Mouse (Mus musculus) forebrain, embryonic 13.5 days (tissue): ENCODE results near the gene Kcnab3. TPM values are rescaled to one million over a fixed set of nuclear protein-coding genes. Genes with fewer than 3 reads are reported as not detected.
A peak's percentile ranks its signal among the peaks of the same experiment; 100 is the strongest.

Experiments used
- ATAC-seq: fragments of 200-750 bp; cut with Nextera tagmentation; 2 replicates; pipeline ENCODE4 v1.8.0; 2017
- H3K27ac ChIP-seq: fragments of 300-500 bp; sonication (generic); 2 replicates; pipeline ENCODE4 v1.5.1; 2015; ENCODE audit warnings: inconsistent platforms, mild to moderate bottlenecking, moderate library complexity
- H3K27me3 ChIP-seq: fragments of 300-500 bp; sonication (generic); 2 replicates; pipeline ENCODE4 v1.6.1; 2015; ENCODE audit warnings: mild to moderate bottlenecking, inconsistent platforms
- H3K36me3 ChIP-seq: fragments of 300-500 bp; sonication (generic); 2 replicates; pipeline ENCODE4 v1.6.1; 2015; ENCODE audit warnings: mild to moderate bottlenecking, inconsistent platforms; ENCODE audit not compliant: poor library complexity, severe bottlenecking
- H3K4me1 ChIP-seq: fragments of 300-500 bp; sonication (generic); 2 replicates; pipeline ENCODE4 v1.6.1; 2015; ENCODE audit warnings: inconsistent platforms
- H3K4me2 ChIP-seq: fragments of 300-500 bp; sonication (generic); 2 replicates; pipeline ENCODE4 v1.6.1; 2015; ENCODE audit warnings: inconsistent platforms, mild to moderate bottlenecking, moderate library complexity
- H3K4me3 ChIP-seq: fragments of 300-500 bp; sonication (generic); 2 replicates; pipeline ENCODE4 v1.5.1; 2015; ENCODE audit warnings: mild to moderate bottlenecking, inconsistent platforms
- H3K9ac ChIP-seq: fragments of 300-500 bp; sonication (generic); 2 replicates; pipeline ENCODE4 v1.6.1; 2015; ENCODE audit warnings: mild to moderate bottlenecking, inconsistent platforms
- H3K9me3 ChIP-seq: fragments of 300-500 bp; sonication (generic); replicated peaks from 2 replicates; pipeline ENCODE4 v1.6.1; 2016; ENCODE audit warnings: inconsistent platforms
- WGBS: fragments of 180-500 bp; shearing (Covaris S2); methylation state at CpG from one replicate; pipeline ENCODE4 v1.1.7; 2015; 5-methylcytosine and 5-hydroxymethylcytosine counted together
- polyA plus RNA-seq: library from polyadenylated mRNA; unstranded; fragments of >200 nt; fragmentation: Nextera tagmentation; extraction: Ambion mirVana; gene quantifications from 2 replicates; pipeline ENCODE4 v1.2.1, GENCODE M21; 2015

The Kcnab3 gene
- polyA plus RNA-seq, 1 experiment from 2014 or later = 4.0 TPM

DNA sequence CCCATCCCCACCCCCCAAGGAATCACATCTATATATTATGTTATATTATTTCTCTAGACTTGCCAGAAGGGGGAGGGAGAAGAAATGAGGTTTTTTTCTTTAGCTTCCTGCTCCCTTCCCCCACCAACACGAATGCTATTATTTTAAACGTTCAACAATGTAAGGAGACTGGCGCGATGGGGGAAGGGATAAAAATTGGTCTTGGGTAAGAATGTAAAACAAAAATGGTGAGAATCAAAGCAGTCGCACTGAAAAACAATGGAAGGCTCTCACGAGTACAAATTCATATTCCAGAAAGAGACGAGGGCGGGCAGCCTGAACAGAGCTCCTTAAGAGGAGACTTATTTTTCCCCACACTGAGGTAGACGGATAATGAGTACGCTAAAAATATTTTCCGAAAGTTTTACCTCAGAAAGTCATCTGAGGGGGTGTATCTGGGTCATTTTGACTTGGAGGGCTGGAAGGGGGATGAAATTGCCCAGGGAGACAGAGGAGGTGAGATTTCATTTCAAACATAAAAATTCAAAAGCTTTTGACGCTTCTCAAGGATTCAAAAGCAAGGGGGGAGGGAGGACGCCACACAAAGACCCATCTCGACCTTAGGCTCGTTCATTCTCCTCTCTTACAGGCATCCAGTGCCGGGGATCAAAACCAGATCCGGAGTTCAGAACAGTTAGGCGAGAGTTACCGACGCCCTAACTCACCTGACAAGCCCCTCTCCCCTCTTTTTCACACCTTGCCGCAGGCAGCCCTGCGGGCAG lies 41.0 kb downstream of the Kcnab3 start:
- WGBS = 0% methylated on average over 22 of the region's 22 CpGs
- peak overlapping the region; percentile 90 for H3K4me3 ChIP-seq

DNA sequence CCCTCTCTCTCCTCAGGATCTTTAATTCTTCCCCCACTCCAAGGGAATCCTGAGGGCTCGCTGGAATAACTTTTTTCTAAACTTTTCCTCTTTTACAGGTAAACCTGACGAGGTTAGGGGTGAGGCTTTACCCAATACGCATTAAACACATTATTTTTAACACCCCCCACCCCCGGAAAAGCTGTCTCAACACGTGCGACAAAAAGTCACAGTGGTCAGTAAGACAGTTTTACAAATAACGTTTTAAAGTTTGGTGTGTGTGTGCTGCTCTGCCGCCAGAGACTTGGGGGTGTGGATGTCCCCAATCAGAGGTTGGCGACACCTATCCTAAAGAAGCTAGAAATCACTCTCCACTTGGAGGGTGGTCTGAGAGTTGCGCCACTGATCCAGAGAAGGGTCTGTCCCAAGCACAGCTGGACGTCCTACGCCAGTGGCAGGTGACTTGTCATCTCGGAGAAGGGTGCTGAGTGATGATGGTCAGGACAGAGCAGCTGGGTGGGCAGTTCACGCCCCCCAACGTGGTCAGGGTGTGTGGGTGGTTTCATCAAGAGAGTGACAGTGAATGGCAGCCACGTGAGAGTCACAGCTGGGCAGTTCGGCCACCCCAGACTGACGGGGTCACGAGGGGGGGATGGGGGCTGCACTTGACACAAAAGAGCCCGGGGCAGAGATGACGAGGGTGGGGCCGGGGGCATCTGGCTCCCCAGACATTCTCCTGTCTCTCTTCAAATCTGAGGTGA lies 41.7 kb downstream of the Kcnab3 start:
- H3K27me3 ChIP-seq = no peaks in the 10 kb centered on the region
- no peaks in the 10 kb centered on the region for H3K9me3 ChIP-seq
- H3K36me3 ChIP-seq = peaks cover 19% of the 10 kb centered on the region
- no peak for ATAC-seq
- peak overlapping the region; percentile 90 for H3K4me3 ChIP-seq
- peak overlapping the region; percentile 98 for H3K4me2 ChIP-seq
- peaks cover 75% of the 10 kb centered on the region for H3K4me1 ChIP-seq
- peak overlapping the region; percentile 100 for H3K9ac ChIP-seq
- 1% methylated on average over 22 of the region's 22 CpGs for WGBS
- peak overlapping the region; percentile 99 for H3K27ac ChIP-seq

More for the DNA sequence above, 41.0 kb downstream of the Kcnab3 start:
- Histone ChIP-seq H3K36me3 (peaks cover 25% of the 10 kb centered on the region), H3K4me2 (peak overlapping the region; percentile 98), H3K9me3 (no peaks in the 10 kb centered on the region), H3K27ac (peak overlapping the region; percentile 99), H3K4me1 (peaks cover 73% of the 10 kb centered on the region), H3K27me3 (no peaks in the 10 kb centered on the region), H3K9ac (peak overlapping the region; percentile 100)
- ATAC-seq = no peak; the same call in 1 of the 2 replicates

DNA sequence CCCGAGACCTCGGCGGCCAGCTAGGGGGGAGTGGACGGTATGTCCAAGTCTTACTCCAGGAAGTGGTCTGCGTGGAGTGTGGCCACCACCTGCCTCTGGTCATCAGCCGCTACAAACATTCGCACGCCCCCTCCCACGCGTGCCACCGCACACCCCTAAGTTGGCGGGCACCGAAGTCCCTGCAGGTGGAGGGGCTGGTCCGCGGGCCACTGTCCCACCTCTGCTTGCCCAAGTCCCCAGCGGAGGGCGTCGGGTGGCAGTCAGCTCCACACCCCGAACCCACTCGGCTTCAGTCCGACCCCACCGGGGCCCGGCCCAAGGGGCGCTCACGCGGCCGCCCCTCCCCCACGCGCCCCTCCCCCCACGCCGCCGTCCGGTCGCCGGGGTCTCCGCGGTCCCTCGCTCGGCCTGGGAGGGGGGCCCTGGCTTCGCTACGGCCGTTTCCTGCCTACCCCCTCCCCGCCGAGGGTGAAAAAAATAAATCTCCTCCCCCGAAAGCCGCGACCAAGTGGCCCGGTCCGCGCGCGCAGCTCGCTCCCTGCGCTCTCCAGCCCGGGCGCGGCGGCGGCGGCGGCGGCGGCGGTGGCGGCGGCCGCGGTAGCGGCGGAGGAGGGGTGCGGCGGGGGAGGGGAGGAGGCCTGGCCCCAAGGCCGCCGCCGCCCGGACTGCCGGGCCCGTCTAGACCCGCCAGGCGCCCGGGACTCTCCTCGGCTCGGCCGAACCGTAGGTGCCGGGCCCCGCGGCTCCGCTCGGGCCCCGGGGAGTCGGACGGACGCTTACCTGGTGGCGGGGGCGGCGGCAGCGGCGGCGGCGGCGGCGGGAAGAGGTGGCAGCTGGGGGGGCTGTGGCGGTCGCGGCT lies 42.5 kb downstream of the Kcnab3 start:
- no peak for ATAC-seq

DNA sequence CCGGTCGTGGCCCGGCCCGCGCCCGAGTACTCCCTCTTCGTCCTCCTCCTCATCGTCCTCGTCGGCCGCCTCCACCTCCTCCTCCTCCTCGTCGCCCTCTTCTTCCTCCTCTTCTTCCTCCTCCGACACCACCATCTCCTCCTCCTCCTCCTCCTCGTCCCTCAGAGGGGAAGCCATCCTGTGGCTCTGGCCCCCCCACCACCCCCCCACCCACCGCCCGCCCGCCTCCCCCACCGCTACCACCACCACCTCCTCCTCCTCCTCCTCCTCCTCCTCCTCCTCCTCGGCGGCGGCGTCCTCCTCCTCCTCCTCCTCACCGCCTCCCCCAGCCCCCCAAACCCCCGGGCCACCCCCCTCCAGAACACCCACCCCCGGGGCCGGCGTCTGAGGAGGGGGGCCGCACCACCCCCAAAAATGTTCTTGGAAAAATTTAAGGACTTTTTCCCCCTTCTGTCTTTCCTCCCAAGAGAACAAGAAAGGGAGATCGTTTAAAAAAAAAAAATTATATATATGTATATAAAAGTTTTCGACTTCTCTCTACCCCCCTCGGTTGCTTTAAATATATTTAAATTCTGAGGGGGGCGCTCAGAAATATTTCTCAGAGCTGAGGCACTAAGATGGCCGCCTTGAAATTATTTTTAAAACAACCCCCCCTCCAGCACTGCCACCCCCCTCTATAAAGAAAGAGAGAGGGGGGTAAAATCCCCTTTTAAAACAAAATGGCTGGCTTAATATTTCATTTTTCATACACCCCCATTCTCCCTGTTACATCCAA lies 43.3 kb downstream of the Kcnab3 start, which contains the start of gene Chd3:
Gene Chd3 (minus strand): TSS at position 192 of the 775 bp plus-strand sequence.
- peaks cover 69% of the 10 kb centered on the region for H3K4me1 ChIP-seq
- peak within 1 kb of the TSS; percentile 99 for H3K27ac ChIP-seq
- ATAC-seq = no peak
- peak within 1 kb of the TSS; percentile 98 for H3K4me2 ChIP-seq
- H3K9ac ChIP-seq = peak within 1 kb of the TSS; percentile 100
- no peaks in the 10 kb centered on the region for H3K9me3 ChIP-seq
- H3K4me3 ChIP-seq = peak within 1 kb of the TSS; percentile 90
- no peaks in the 10 kb centered on the region for H3K27me3 ChIP-seq
- H3K36me3 ChIP-seq = peaks cover 6% of the 10 kb centered on the region; the same call in 1 of the 2 replicates
- 2% methylated on average over 15 of the region's 34 CpGs for WGBS

More for the DNA sequence above, 42.5 kb downstream of the Kcnab3 start:
- Histone ChIP-seq H3K4me2 (peak overlapping the region; percentile 98), H3K36me3 (peaks cover 14% of the 10 kb centered on the region), H3K9ac (peak overlapping the region; percentile 100), H3K4me3 (peak overlapping the region; percentile 90), H3K4me1 (peaks cover 76% of the 10 kb centered on the region), H3K9me3 (no peaks in the 10 kb centered on the region), H3K27ac (peak overlapping the region; percentile 99), H3K27me3 (no peaks in the 10 kb centered on the region)
- WGBS = under 1% methylated on average over 46 of the region's 106 CpGs

DNA sequence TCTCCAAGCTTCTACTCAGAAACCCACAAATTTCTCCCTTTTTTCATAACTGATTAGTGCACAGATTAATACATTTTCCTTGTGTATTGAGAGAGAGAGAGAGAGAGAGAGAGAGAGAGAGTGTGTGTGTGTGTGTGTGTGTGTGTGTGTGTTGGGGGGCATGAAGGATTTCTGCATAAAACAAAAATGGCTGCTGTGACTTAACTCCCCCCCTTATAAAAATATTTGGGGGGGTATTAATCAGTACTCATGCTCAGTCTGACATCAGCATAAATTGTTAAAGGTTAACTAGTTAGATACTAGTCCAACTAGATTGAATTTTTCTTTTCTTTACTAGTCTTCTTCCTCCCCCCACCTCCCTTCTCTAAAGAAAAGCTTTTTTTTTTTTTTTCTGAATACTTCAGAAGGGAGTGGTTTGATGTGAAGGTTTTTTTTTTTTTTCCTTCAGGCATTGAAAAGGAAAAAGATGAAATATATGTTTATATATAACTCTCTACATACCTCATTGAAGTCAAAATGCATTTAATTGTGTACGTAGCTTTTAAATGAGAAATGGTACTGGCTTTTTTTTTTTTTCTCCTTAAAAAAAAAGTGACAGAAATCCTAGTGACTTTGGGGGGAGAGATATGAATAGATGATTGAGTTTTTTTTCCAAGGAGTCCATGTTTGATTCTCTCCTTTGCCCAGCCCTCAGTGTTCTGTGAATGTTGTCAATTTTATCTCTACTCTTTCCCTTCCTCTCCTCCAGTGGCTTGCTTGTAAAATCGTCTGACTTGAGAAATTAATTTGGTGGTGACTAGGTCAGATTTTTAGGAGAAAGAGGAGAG lies 44.1 kb downstream of the Kcnab3 start:
- H3K27me3 ChIP-seq = no peaks in the 10 kb centered on the region
- WGBS = 21% methylated on average over 2 of the region's 2 CpGs
- peak overlapping the region; percentile 98 for H3K4me2 ChIP-seq
- peak overlapping the region; percentile 100 for H3K9ac ChIP-seq
- 0 out of 2 replicates have a peak, but pooled peaks cover 5% of the 10 kb centered on the region for H3K36me3 ChIP-seq
- no peak for ATAC-seq
- H3K9me3 ChIP-seq = no peaks in the 10 kb centered on the region
- H3K27ac ChIP-seq = peak overlapping the region; percentile 99
- peaks cover 61% of the 10 kb centered on the region for H3K4me1 ChIP-seq
- peak overlapping the region; percentile 90 for H3K4me3 ChIP-seq

DNA sequence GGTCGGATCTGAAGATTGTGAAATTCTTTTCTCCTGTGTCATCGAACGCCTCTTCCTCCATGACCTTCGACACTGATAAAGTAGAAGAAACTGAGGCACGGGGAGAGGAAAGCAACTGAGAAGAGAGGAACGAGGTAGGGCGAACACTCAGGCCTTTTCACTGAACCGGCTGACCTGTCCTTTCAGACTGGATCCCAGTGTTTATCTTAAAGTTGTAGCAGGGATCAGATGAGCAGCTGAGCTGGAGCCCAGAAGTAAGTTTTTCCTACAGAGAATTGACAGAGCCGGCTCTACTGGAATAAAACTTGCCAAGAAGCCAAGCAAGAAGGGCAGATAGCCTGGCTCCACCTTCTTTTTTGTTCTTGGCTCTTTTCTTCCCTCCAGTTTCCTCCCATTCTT lies 44.8 kb downstream of the Kcnab3 start:
- Histone ChIP-seq H3K9me3 (no peaks in the 10 kb centered on the region), H3K4me2 (peak overlapping the region; percentile 45), H3K9ac (peak overlapping the region; percentile 31; the same call in 1 of the 2 replicates), H3K4me1 (peaks cover 55% of the 10 kb centered on the region), H3K27ac (peak overlapping the region; percentile 85), H3K4me3 (0 out of 2 replicates have a peak overlapping the region, but pooled peaks have one; percentile 11), H3K27me3 (no peaks in the 10 kb centered on the region), H3K36me3 (0 out of 2 replicates have a peak, but pooled peaks cover 5% of the 10 kb centered on the region)
- ATAC-seq = no peak
- WGBS = 17% methylated on average over 9 of the region's 9 CpGs

DNA sequence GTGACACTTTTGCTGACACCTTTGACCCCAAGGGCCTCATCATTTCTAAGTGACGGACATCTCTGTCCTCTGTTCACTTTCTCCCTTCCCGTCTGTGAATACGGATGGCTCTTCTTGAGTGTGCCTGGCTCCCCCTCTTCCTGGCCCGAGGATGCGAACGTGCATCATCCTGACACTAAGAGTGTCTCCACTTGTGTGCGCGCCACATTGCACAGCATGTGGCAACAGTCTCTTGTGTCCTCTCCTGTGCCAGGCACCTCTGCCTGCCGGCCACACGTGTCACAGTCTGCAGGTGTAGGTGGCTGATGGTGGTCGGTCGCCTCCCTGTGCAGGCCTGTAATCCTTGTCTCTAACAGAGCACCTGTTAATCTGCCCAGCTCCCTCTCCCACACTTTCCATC lies 45.5 kb downstream of the Kcnab3 start:
- H3K9me3 ChIP-seq = no peaks in the 10 kb centered on the region
- peaks cover 51% of the 10 kb centered on the region for H3K4me1 ChIP-seq
- H3K4me2 ChIP-seq = peak overlapping the region; percentile 45
- H3K27me3 ChIP-seq = no peaks in the 10 kb centered on the region
- peak overlapping the region; percentile 85 for H3K27ac ChIP-seq
- WGBS = 32% methylated on average over 12 of the region's 12 CpGs
- peak overlapping the region; percentile 18 for H3K4me3 ChIP-seq
- 0 out of 2 replicates have a peak, but pooled peaks cover 5% of the 10 kb centered on the region for H3K36me3 ChIP-seq
- peak; percentile 25; the same call in 1 of the 2 replicates for ATAC-seq
- peak overlapping the region; percentile 30; the same call in 1 of the 2 replicates for H3K9ac ChIP-seq

DNA sequence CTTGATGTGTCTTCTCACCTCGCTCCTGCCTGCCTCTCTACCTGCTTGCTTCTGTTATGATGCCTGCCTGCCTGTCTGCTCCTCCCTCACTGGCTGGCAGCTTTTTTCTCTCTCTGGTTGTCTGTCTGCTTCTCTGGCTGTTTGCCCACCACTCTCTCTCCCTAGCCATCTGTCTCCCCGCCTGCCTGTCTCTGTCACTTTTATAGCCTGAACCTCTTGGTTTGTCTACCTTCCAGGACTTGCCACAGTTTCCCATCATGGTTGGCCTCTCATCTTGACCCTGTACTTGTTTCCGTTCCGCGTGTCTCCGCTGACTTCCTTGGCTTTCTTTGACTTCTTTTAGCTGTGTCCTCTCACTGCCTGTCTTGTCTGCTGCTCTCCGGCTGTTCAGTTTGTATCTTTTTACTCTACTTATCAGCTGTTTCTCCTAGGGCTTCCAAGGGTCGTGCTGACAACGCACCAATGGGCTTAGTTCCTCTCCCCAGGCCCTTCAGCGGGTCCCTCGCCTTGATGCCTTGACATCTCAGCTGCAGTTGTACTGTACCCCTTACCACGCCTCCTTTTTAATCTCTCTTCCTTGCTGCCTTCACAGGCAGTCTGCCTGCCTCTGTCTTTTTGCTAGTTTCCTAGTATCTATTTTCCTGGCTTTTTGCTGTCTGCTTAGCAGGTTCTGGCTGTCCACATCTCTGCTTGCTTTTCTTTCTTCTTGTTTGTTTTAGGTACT lies 46.2 kb downstream of the Kcnab3 start:
- no peak overlapping the region; the same call in 1 of the 2 replicates for H3K9ac ChIP-seq
- H3K4me3 ChIP-seq = peak overlapping the region; percentile 18
- H3K9me3 ChIP-seq = no peaks in the 10 kb centered on the region
- 46% methylated on average over 12 of the region's 12 CpGs for WGBS
- ATAC-seq = peak; percentile 26; the same call in 1 of the 2 replicates
- H3K4me2 ChIP-seq = peak overlapping the region; percentile 45
- H3K27ac ChIP-seq = peak overlapping the region; percentile 85
- H3K36me3 ChIP-seq = 0 out of 2 replicates have a peak, but pooled peaks cover 5% of the 10 kb centered on the region
- H3K27me3 ChIP-seq = no peaks in the 10 kb centered on the region
- peaks cover 48% of the 10 kb centered on the region for H3K4me1 ChIP-seq

DNA sequence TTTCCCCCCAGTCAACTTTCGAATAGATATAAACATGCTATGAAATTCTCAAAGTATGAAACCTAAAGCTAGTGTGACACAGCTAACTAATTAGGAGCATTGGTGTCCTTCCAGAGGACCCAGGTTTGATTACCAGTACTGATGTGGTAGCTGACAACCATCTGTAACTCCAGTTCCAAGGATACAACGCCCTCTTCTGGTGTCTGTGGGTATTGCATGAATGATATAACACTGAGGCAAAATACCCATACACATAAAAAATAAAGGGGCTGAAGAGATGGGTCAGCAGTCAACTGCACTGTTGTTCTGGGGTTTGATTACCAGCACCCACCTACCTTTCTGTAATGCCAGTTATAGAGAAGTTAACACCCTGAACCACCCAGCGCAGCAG lies 46.7 kb downstream of the Kcnab3 start:
- 66% methylated on average over 3 of the region's 3 CpGs for WGBS
- Histone ChIP-seq H3K27ac (peak overlapping the region; percentile 85), H3K36me3 (0 out of 2 replicates have a peak, but pooled peaks cover 5% of the 10 kb centered on the region), H3K27me3 (no peaks in the 10 kb centered on the region), H3K4me1 (peaks cover 43% of the 10 kb centered on the region), H3K9me3 (no peaks in the 10 kb centered on the region), H3K4me2 (no peak overlapping the region), H3K9ac (no peak overlapping the region), H3K4me3 (no peak overlapping the region)
- ATAC-seq = no peak
